Mouse (Mus musculus) midbrain, embryonic 15.5 days (tissue): ENCODE results near the gene F10. TPM values are rescaled to one million over a fixed set of nuclear protein-coding genes. Genes with fewer than 3 reads are reported as not detected.

Experiments
- ATAC-seq: fragments of 200-750 bp; cut with Nextera tagmentation; replicated peaks from 2 replicates; pipeline ENCODE4 v1.8.0; 2017; ENCODE audit warnings: moderate TSS enrichment
- H3K27ac ChIP-seq: fragments of 300-500 bp; sonication (generic); 2 replicates; pipeline ENCODE4 v1.5.1; 2015; ENCODE audit warnings: mild to moderate bottlenecking, inconsistent platforms
- H3K27me3 ChIP-seq: fragments of 300-500 bp; sonication (generic); replicated peaks from 2 replicates; pipeline ENCODE4 v1.6.1; 2015; ENCODE audit warnings: inconsistent platforms
- H3K36me3 ChIP-seq: fragments of 300-500 bp; sonication (generic); replicated peaks from 2 replicates; pipeline ENCODE4 v1.6.1; 2015; ENCODE audit warnings: inconsistent platforms
- H3K4me1 ChIP-seq: fragments of 300-500 bp; sonication (generic); 2 replicates; pipeline ENCODE4 v1.6.1; 2015; ENCODE audit warnings: inconsistent platforms
- H3K4me2 ChIP-seq: fragments of 300-500 bp; sonication (generic); 2 replicates; pipeline ENCODE4 v1.6.1; 2015; ENCODE audit warnings: inconsistent platforms, mild to moderate bottlenecking, moderate library complexity
- H3K4me3 ChIP-seq: fragments of 300-500 bp; sonication (generic); 2 replicates; pipeline ENCODE4 v1.5.1; 2015; ENCODE audit warnings: mild to moderate bottlenecking, inconsistent platforms
- H3K9ac ChIP-seq: fragments of 300-500 bp; sonication (generic); 2 replicates; pipeline ENCODE4 v1.6.1; 2015; ENCODE audit warnings: mild to moderate bottlenecking, inconsistent platforms
- H3K9me3 ChIP-seq: fragments of 300-500 bp; sonication (generic); 2 replicates; pipeline ENCODE4 v1.6.1; 2016; ENCODE audit warnings: inconsistent platforms
- WGBS: fragments of 180-500 bp; shearing (Covaris S2); methylation state at CpG from one replicate; pipeline ENCODE4 v1.1.7; 2015; ENCODE audit warnings: mixed read lengths; 5-methylcytosine and 5-hydroxymethylcytosine counted together
- polyA plus RNA-seq: library from polyadenylated mRNA; unstranded; fragments of >200 nt; fragmentation: Nextera tagmentation; extraction: Ambion mirVana; gene quantifications from 2 replicates; pipeline ENCODE4 v1.2.1, GENCODE M21; 2015

Gene F10
- 0.21 and 0.56 TPM in 2 replicates for polyA plus RNA-seq

DNA sequence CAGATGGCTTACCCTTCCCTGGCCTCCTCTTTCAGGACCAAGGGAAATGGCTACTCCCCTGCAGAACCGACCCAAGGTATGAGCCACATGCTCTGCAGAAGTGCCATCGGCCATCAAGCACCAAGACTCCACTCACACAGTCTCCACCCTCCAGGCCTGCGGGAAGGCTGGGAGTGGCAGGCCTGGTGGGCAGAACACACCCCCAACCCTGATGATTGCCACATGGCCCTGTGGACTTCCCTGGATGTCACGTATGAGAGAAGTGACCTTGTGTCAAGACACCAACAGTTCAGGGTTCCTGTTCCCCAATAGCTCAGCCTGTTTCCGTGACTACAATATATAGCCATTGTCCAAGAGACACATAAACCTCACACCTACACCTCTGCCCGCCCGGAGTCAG lies at the start of gene F10:
F10 (plus strand) TSS at position 294 of the 400 bp plus-strand sequence.
- Histone ChIP-seq H3K27me3 (no peaks in the 10 kb centered on the region), H3K4me2 (no peak within 1 kb of the TSS), H3K4me1 (no peaks in the 10 kb centered on the region), H3K9me3 (no peaks in the 10 kb centered on the region), H3K36me3 (no peaks in the 10 kb centered on the region), H3K9ac (no peak within 1 kb of the TSS), H3K4me3 (no peak within 1 kb of the TSS), H3K27ac (no peak within 1 kb of the TSS)
- no peak for ATAC-seq
- WGBS = 83% methylated on average over 7 of the region's 7 CpGs

DNA sequence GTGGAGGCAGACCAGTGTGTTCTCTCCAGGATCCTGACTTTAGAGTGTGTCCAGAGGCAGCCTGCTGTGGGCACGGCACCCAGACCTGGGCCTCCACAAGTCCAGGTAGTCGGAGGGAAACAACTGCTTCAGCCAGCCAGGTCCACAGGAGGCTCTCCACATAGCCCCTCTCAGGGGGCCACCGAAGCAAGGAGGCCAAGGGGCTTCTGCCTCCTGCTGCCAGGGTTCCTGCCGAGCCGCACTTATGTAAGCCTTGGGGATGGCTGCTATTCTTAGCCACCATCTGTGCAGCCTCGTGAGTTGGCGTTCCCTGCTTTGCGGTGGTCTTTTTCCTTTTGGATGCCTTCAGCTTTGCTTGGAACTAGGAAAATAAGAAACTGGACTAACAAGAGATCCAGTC lies 49.5 kb upstream of the F10 start:
- H3K27me3 ChIP-seq = no peaks in the 10 kb centered on the region
- H3K27ac ChIP-seq = no peak overlapping the region
- no peak overlapping the region for H3K9ac ChIP-seq
- no peak overlapping the region for H3K4me2 ChIP-seq
- no peak overlapping the region for H3K4me3 ChIP-seq
- H3K36me3 ChIP-seq = peaks cover 40% of the 10 kb centered on the region
- H3K4me1 ChIP-seq = 0 out of 2 replicates have a peak, but pooled peaks cover 3% of the 10 kb centered on the region
- H3K9me3 ChIP-seq = no peaks in the 10 kb centered on the region
- WGBS = 65% methylated on average over 8 of the region's 8 CpGs
- no peak for ATAC-seq

DNA sequence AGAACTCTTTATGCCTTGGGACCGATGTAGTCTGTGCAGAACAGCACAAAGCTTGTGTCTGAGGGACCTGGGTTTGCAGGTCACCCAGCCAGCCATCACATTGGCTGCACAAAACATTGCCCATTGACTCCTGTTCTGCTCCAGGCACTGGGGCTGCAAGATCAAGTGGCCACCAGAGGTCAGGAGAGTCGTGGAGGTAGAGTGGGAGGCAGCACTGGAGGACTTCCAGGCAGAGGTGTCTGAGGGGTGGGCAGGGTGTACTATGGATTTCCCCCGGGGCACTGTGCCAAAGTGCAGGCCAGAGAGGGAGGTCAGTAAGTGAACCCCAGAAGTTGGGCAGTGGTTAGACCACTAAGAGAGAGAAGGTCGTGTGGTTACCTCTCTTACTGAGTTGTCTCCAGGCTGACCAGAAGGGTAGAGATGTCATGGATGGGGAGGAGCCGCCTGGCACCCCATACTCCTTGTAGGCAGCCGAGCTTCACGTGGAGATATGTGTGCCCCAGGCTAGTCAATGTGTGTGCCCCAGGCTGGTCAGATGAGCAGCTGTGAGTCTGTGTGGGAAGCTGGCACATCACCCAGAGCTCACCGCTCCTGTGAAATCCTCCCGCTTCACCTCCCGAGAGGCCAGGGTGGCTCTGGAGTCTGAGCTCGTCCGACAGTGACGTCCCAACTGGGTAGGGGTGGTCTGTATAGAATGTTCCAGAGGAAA lies 48.2 kb upstream of the F10 start:
- H3K27ac ChIP-seq = no peak overlapping the region
- no peaks in the 10 kb centered on the region for H3K9me3 ChIP-seq
- H3K9ac ChIP-seq = no peak overlapping the region
- WGBS = 81% methylated on average over 13 of the region's 13 CpGs
- H3K4me1 ChIP-seq = no peaks in the 10 kb centered on the region
- H3K27me3 ChIP-seq = no peaks in the 10 kb centered on the region
- H3K36me3 ChIP-seq = peaks cover 40% of the 10 kb centered on the region
- H3K4me3 ChIP-seq = no peak overlapping the region
- no peak overlapping the region for H3K4me2 ChIP-seq
- ATAC-seq = no peak

DNA sequence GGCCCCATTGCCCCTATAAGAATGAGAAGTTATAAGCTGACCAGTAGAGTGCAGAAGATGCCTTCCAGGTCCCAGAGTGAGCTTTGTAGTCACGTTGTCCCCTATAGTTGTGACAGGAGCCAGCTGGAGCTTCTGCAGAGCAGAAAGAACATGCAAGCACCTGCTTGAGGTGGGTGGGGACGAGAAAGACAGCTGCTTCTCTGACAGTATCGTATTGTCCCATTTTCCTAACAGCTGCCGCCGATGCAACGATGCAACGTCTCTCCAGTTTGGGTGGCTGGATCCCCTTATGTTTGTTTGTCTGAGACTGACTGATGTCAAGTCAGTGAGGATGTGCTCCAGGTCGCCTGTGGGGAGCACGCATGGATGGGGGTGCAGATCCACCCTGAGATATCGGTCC lies 45.7 kb upstream of the F10 start:
- Histone ChIP-seq H3K4me3 (no peak overlapping the region), H3K27ac (no peak overlapping the region), H3K4me1 (no peaks in the 10 kb centered on the region), H3K9ac (no peak overlapping the region), H3K27me3 (no peaks in the 10 kb centered on the region), H3K9me3 (no peaks in the 10 kb centered on the region), H3K36me3 (peaks cover 32% of the 10 kb centered on the region), H3K4me2 (no peak overlapping the region)
- no peak for ATAC-seq
- 90% methylated on average over 10 of the region's 10 CpGs for WGBS

DNA sequence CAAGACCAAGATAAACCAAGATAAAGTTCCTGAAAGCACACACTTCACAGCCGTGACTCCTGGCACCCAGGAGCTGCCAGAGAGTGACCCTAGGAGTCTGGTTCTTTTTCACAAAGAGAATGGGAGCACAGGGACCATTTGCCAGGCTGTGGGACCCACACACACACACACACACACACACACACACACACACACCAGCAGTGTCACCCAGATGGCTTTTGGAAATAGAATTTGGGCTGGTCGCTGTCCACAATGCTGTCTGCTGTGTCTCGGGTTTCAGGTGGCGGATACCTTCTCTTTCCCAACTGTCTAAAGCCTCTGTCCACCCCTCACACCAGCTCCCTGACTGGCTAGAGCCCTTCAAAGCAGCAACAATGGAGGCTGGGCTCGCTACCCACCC lies 42.6 kb upstream of the F10 start:
- 91% methylated on average over 5 of the region's 5 CpGs for WGBS
- H3K9ac ChIP-seq = no peak overlapping the region
- no peaks in the 10 kb centered on the region for H3K27me3 ChIP-seq
- no peaks in the 10 kb centered on the region for H3K9me3 ChIP-seq
- ATAC-seq = no peak
- H3K4me1 ChIP-seq = no peaks in the 10 kb centered on the region
- H3K4me3 ChIP-seq = no peak overlapping the region
- no peak overlapping the region for H3K27ac ChIP-seq
- peaks cover 38% of the 10 kb centered on the region for H3K36me3 ChIP-seq
- H3K4me2 ChIP-seq = no peak overlapping the region

DNA sequence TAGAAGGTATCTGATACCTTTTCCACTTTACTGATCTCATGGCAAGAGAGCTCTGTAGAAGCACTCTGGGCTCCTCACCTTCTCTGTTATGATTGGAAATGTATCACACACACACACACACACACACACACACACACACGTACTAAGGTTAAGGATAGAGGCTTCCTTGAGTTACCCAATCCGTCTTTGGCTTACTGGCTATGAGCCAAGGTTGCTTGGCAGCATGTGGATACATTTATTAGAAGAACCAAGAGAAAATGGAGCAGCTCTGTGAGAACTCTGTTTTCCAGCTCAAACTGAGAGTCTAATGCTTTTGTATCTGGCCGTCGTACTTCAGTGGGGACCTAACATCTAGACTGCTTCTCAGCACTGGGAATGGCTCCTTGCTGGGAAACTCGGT lies 41.6 kb upstream of the F10 start:
- H3K27me3 ChIP-seq = no peaks in the 10 kb centered on the region
- H3K36me3 ChIP-seq = peaks cover 44% of the 10 kb centered on the region
- H3K4me2 ChIP-seq = no peak overlapping the region
- H3K27ac ChIP-seq = no peak overlapping the region
- no peaks in the 10 kb centered on the region for H3K4me1 ChIP-seq
- H3K9ac ChIP-seq = no peak overlapping the region
- no peak overlapping the region for H3K4me3 ChIP-seq
- no peaks in the 10 kb centered on the region for H3K9me3 ChIP-seq
- no peak for ATAC-seq
- WGBS = 63% methylated on average over 5 of the region's 5 CpGs

DNA sequence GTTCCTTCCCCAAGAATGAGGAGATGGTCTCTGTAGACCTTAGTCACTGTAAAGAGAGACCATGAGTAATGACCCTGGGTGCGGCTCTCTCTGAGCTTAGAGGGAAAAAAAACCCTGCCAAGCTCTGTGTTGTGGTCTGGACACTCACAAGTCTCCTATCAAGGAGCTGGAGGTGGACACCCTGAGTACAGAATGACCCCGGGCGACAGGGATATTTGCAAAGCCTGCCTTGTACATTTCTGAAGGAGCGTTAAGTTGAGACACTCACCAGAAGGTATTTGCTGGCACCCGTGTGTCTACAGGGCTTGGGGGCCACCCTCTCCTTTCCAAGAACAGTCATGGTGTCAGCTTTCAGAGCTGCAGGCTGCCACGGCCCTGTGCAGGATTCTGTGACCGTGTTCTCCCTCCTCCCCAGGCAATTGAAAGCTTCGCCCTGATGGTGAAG lies 40.3 kb upstream of the F10 start:
- H3K27me3 ChIP-seq = no peaks in the 10 kb centered on the region
- H3K4me1 ChIP-seq = no peaks in the 10 kb centered on the region
- no peak overlapping the region for H3K27ac ChIP-seq
- no peak overlapping the region for H3K4me3 ChIP-seq
- H3K9me3 ChIP-seq = no peaks in the 10 kb centered on the region
- no peak overlapping the region for H3K9ac ChIP-seq
- H3K36me3 ChIP-seq = peaks cover 55% of the 10 kb centered on the region
- no peak for ATAC-seq
- H3K4me2 ChIP-seq = no peak overlapping the region
- 81% methylated on average over 8 of the region's 8 CpGs for WGBS

DNA sequence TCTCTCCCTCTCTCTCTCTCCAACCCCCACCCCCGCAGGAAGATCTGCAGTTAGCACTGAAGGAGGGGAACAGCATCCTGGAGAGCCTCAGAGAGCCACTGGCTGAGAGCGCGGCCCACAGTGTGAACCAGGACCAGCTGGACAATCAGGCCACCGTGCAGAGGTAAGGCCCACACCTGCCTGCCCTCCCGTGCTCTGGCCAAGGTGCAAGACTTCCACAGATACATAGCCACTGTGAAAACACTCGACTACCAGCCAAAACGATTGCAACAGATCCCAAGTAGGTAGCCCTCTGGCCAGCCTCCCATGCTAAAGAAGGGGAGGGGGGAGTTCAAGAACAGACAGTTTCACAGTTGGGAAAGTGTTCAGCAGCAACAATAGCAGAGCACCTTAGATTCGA lies 38.8 kb upstream of the F10 start:
- 92% methylated on average over 8 of the region's 8 CpGs for WGBS
- Histone ChIP-seq H3K36me3 (peaks cover 64% of the 10 kb centered on the region), H3K4me3 (no peak overlapping the region), H3K4me1 (no peaks in the 10 kb centered on the region), H3K27me3 (no peaks in the 10 kb centered on the region), H3K27ac (no peak overlapping the region), H3K9ac (no peak overlapping the region), H3K9me3 (no peaks in the 10 kb centered on the region), H3K4me2 (no peak overlapping the region)
- ATAC-seq = no peak

DNA sequence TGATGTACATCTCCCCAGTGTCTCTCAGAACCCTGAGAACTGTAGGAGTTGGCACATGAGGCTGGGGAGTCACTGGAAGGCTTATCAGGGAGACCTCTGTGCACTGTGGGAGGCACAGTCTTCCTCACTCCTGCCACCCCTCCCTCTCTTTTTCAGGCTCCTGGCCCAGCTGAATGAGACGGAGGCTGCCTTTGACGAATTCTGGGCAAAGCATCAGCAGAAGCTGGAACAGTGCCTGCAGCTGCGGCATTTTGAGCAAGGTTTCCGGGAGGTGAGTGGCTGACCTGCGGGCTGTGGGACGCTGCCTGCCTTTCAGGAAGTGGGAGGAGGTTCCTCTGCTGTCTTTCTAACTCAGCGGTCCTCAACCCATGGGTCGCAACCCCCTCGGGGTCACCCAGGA lies 37.3 kb upstream of the F10 start:
- no peak for ATAC-seq
- WGBS = 83% methylated on average over 9 of the region's 9 CpGs
- Histone ChIP-seq H3K9me3 (no peaks in the 10 kb centered on the region), H3K36me3 (peaks cover 79% of the 10 kb centered on the region), H3K4me2 (no peak overlapping the region), H3K27me3 (no peaks in the 10 kb centered on the region), H3K4me3 (no peak overlapping the region), H3K4me1 (no peaks in the 10 kb centered on the region), H3K27ac (no peak overlapping the region), H3K9ac (no peak overlapping the region)

DNA sequence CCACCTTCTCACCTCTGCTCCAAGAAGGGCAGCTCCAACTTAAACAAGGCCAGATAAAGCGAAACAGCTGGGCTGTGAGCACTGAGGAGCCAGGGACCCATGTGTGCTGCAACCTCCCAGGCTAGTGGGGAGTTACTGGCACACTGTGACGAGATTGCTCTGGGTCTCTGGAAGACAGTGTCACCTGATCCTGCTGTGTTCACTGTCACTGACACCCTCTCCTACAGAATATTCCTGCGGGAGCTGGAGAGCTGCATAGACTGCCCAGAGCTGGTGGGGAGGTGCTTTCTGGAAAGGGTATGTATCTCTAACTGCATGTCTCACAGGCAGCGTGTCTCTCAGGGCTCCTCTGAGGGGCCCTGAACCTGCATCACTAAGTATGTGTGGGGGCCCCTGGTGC lies 29.6 kb upstream of the F10 start:
- Histone ChIP-seq H3K4me2 (no peak overlapping the region), H3K27ac (no peak overlapping the region), H3K36me3 (peaks cover 98% of the 10 kb centered on the region), H3K4me1 (no peaks in the 10 kb centered on the region), H3K9ac (no peak overlapping the region), H3K9me3 (no peaks in the 10 kb centered on the region), H3K27me3 (no peaks in the 10 kb centered on the region), H3K4me3 (no peak overlapping the region)
- no peak for ATAC-seq
- whole genome bisulfite sequencing = 89% methylated on average over 4 of the region's 4 CpGs

DNA sequence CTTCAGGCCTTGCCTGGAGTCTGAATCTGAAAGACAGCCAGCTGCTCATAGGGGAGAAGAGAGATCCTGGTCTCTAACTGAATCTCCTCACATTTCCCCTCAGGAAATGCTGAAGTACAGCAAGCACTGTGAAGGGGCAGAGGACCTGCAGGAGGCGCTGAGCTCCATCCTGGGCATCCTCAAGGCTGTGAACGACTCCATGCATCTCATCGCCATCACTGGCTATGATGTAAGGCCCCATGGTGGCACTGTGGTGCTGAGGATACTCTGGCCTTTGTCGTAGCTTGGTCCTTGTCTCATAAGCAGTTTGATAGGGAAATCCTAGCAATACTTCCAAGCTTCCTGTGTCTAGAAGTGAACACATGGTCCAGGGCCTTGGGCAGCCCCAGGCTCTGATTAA lies 26.8 kb upstream of the F10 start:
- ATAC-seq = no peak
- H3K4me1 ChIP-seq = no peaks in the 10 kb centered on the region
- no peak overlapping the region for H3K4me3 ChIP-seq
- H3K9ac ChIP-seq = no peak overlapping the region
- no peaks in the 10 kb centered on the region for H3K27me3 ChIP-seq
- H3K4me2 ChIP-seq = no peak overlapping the region
- H3K36me3 ChIP-seq = peaks cover 97% of the 10 kb centered on the region
- H3K27ac ChIP-seq = no peak overlapping the region
- H3K9me3 ChIP-seq = no peaks in the 10 kb centered on the region
- whole genome bisulfite sequencing = 66% methylated on average over 4 of the region's 4 CpGs

DNA sequence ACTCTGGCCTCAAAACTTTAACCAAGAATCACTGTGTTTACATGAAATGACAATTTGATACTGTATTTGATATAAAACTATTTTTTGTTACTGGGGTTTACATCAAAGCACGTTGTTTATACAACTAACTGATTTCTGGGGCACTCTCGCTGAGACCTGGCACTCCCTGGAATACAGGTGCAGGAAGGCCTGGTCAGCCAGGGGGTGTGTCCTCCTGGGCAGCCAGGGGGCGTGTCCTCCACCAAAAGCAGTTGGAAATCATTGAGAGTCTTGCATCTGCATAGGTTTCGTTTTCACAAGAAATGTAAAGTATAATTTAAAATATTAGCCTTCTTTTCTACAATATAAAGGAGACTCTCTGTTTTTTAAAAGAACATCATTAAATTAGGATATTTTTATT lies 17.5 kb upstream of the F10 start:
- H3K36me3 ChIP-seq = peaks cover 51% of the 10 kb centered on the region

DNA sequence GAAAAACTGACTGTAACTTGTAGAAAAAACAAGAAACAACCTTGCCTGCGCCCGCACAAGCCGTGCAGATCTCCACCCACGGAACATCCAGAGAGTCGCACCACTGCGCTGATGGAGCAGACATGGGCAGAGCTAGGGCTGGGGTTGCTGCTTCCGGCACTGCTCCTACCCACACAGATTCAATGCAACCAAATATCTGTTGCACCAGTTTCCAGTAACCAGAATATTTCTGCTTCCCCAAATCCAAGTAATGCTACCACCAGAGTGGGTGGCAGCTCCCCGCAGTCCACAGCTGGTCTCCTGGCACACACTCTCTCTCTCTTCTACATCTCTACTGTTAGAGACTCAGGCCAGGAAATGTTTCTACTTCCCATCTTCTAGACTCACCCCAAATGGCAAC lies 15.3 kb upstream of the F10 start:
- Histone ChIP-seq H3K27me3 (no peaks in the 10 kb centered on the region), H3K4me3 (no peak overlapping the region), H3K27ac (no peak overlapping the region), H3K9ac (no peak overlapping the region), H3K9me3 (no peaks in the 10 kb centered on the region), H3K4me1 (no peaks in the 10 kb centered on the region), H3K4me2 (no peak overlapping the region), H3K36me3 (peaks cover 28% of the 10 kb centered on the region)
- no peak for ATAC-seq
- WGBS = 97% methylated on average over 8 of the region's 8 CpGs

More for the DNA sequence above, 17.5 kb upstream of the F10 start:
- Histone ChIP-seq H3K9ac (no peak overlapping the region), H3K27ac (no peak overlapping the region), H3K4me3 (no peak overlapping the region), H3K4me2 (no peak overlapping the region), H3K27me3 (no peaks in the 10 kb centered on the region), H3K4me1 (no peaks in the 10 kb centered on the region), H3K9me3 (no peaks in the 10 kb centered on the region)
- 73% methylated on average over 4 of the region's 4 CpGs for WGBS
- ATAC-seq = no peak
